Mouse (Mus musculus): ENCODE data around the gene Lipt1. TPM values are rescaled to one million over a fixed set of nuclear protein-coding genes. Genes with fewer than 3 reads are reported as not detected.

The Lipt1 gene
- polyA plus RNA-seq (2015; fragmentation: Nextera tagmentation; extraction: Ambion mirVana), result 10.0 and 10.6 TPM in 2 replicates

DNA sequence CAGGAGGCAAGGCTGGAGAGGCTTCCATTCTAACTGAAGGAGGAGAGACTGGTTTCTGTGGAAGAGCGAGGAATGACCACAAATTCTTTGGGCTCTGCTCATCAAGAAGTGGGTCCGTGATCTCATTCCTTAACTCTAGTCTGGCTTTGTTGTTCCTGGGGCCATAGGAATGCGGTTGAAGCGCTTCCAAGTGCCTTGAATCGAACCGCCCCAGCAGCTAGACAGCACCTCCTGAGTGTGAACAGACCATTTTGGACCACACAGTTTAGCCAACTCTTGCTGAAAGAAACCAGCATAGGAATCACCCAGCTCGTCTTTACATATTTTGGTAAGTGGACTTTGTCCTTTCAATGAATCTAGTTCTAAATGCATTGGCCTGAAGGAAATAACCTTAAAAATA is at the start of gene Lipt1:
Lipt1 (plus strand) TSS at position 35 of the 400 bp plus-strand sequence.
- no peaks in the 10 kb centered on the region for H3K9me3 ChIP-seq (replicated peaks; ENCODE audit: low read length)
- whole genome bisulfite sequencing, result 8% methylated on average over 7 of the region's 7 CpGs
- H3K36me3 ChIP-seq (ENCODE audit: insufficient read depth, low read length), result peaks cover 12% of the 10 kb centered on the region
- H3K9ac ChIP-seq (ENCODE audit: low read depth, low read length), result peak within 1 kb of the TSS; percentile 54
- peak within 1 kb of the TSS; percentile 69 for H3K4me2 ChIP-seq (ENCODE audit: low read length)
- H3K27me3 ChIP-seq (ENCODE audit: insufficient read depth, low read length), result no peaks in the 10 kb centered on the region
- ATAC-seq (replicated peaks; ENCODE audit: low FRiP score, low read depth) (peak; percentile 50), DNase-seq (ENCODE audit: low spot score) (no peak)
- H3K27ac ChIP-seq, result peak within 1 kb of the TSS; percentile 85
- peak within 1 kb of the TSS; percentile 51 for H3K4me3 ChIP-seq (replicated peaks; ENCODE audit: low read depth, low read length)
- TF ChIP-seq CTCF (IDR thresholded peaks at IDR 0.05; ENCODE audit: low read depth), result no peak
- peaks cover 5% of the 10 kb centered on the region for H3K4me1 ChIP-seq (replicated peaks; ENCODE audit: insufficient read depth, low read length)

DNA sequence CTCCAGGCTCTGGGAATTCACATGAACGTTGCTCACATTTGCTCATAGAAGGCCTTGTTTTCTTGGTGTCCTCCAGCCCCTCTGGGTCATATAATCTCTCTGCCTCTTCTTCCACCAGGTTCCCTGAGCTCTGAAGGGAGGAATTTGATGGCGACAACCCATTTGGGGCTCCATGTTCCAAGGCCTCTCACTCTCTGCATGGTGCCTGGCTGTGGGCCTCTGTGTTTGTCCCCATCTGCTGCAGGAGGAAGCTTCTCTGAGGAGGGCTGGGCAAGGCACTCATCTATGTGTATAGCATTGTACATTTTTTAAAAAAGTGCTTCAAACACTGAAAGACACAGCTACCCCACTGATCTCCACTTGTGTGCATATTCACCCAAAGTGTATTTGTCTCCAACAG is 39.9 kb upstream of the Lipt1 start:
- Histone ChIP-seq H3K9ac (ENCODE audit: low read depth, low read length) (no peak overlapping the region), H3K36me3 (ENCODE audit: insufficient read depth, low read length) (no peaks in the 10 kb centered on the region), H3K27ac (no peak overlapping the region), H3K4me1 (replicated peaks; ENCODE audit: insufficient read depth, low read length) (no peaks in the 10 kb centered on the region), H3K4me3 (replicated peaks; ENCODE audit: low read depth, low read length) (no peak overlapping the region), H3K27me3 (ENCODE audit: insufficient read depth, low read length) (no peaks in the 10 kb centered on the region), H3K4me2 (ENCODE audit: low read length) (no peak overlapping the region), H3K9me3 (replicated peaks; ENCODE audit: low read length) (no peaks in the 10 kb centered on the region)
- WGBS, result 48% methylated on average over 2 of the region's 2 CpGs
- no peak for ATAC-seq (replicated peaks; ENCODE audit: low FRiP score, low read depth)
- no peak for TF ChIP-seq CTCF (IDR thresholded peaks at IDR 0.05; ENCODE audit: low read depth)
- no peak for DNase-seq (ENCODE audit: low spot score)

- H3K27me3 ChIP-seq (ENCODE audit: insufficient read depth, low read length), result no peaks in the 10 kb centered on the region
- 77% methylated on average over 8 of the region's 8 CpGs for WGBS
- no peaks in the 10 kb centered on the region for H3K9me3 ChIP-seq (replicated peaks; ENCODE audit: low read length)
- H3K27ac ChIP-seq, result no peak overlapping the region
- no peak overlapping the region for H3K4me2 ChIP-seq (ENCODE audit: low read length)
- TF ChIP-seq CTCF (IDR thresholded peaks at IDR 0.05; ENCODE audit: low read depth), result no peak
- no peak overlapping the region for H3K9ac ChIP-seq (ENCODE audit: low read depth, low read length)
- H3K4me3 ChIP-seq (replicated peaks; ENCODE audit: low read depth, low read length), result no peak overlapping the region
- H3K4me1 ChIP-seq (replicated peaks; ENCODE audit: insufficient read depth, low read length), result no peaks in the 10 kb centered on the region
- no peaks in the 10 kb centered on the region for H3K36me3 ChIP-seq (ENCODE audit: insufficient read depth, low read length)
- DNase-seq (ENCODE audit: low spot score) (no peak), ATAC-seq (replicated peaks; ENCODE audit: low FRiP score, low read depth) (no peak)
These were observed 24.7 kb upstream of the Lipt1 start for GRCm38 (mm10) chr1:37846878-37847277.

DNA sequence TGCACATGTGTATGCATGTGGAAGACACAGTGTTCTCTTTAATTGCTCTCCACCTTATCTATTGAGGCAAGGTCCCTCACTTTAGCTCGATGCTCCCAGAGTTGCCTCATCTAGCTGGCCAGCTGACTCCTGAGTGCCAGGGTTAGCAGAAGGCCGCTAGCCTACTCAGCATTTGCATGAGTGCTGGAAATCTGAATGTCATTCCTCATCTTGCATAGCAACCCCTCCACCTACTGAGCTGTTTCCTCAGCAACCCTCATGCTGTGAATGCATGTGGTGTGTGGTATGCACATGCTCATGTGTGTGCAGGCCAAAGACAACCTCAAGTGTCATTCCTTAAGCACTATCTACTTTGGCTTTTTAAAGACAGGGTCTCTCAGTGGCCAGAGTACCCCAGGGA is 20.8 kb upstream of the Lipt1 start:
- 84% methylated on average over 2 of the region's 2 CpGs for WGBS

DNA sequence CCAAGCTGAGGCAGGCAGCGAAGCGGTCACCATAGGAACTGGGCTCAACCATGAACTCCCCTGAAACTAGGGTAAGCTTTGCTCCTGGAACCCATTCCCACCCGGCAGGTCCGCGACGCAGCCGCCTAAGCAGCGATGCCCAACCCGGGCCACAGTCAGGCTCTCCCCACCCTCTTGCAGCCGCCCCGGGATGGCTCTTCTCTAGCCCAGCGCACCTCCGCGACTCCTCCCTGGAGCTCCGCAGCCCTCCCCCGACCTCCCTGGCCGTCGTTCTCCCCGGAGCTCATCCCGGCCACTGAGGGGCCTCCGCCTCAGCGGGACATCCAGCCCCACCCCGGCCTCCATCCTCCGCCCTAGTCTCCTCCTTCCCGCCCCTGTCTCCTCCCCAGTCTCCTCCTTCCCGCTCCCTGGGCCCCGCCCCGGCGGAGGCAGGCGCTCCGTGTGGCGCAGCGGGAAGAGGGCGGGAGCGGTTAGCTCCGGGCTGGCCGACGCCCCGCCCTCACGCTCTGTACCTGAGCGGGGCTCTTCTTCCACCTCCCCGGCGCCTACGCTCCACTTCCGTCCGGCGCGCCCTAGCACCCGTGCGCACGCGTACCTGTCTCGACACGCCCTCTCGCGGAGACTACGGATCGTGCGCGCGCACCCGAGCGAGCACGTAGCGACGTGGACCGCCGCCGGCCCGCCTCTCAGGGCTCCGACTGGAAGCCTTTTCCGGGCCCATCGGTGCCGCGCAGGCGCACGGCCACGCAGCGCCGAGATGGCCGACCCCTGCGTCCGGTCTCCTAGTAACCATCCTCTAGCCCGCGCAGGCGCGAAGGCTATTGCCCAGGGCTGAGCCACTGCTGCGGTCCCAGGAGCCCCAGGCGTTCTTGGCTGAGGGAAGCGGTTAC is 6.8 kb upstream of the Lipt1 start:
- peak; percentile 65 for TF ChIP-seq CTCF (IDR thresholded peaks at IDR 0.05; ENCODE audit: low read depth)
- Histone ChIP-seq H3K4me2 (ENCODE audit: low read length) (peak overlapping the region; percentile 79), H3K27me3 (ENCODE audit: insufficient read depth, low read length) (no peaks in the 10 kb centered on the region), H3K9me3 (replicated peaks; ENCODE audit: low read length) (no peaks in the 10 kb centered on the region), H3K36me3 (ENCODE audit: insufficient read depth, low read length) (no peaks in the 10 kb centered on the region), H3K27ac (peak overlapping the region; percentile 89), H3K4me1 (replicated peaks; ENCODE audit: insufficient read depth, low read length) (no peaks in the 10 kb centered on the region), H3K9ac (ENCODE audit: low read depth, low read length) (peak overlapping the region; percentile 61), H3K4me3 (replicated peaks; ENCODE audit: low read depth, low read length) (peak overlapping the region; percentile 59)
- DNase-seq (ENCODE audit: low spot score) (peak; percentile 99), ATAC-seq (replicated peaks; ENCODE audit: low FRiP score, low read depth) (peak; percentile 99)
- under 1% methylated on average over 90 of the region's 90 CpGs for WGBS

More for the DNA sequence above, 20.8 kb upstream of the Lipt1 start:
- ATAC-seq (replicated peaks; ENCODE audit: low FRiP score, low read depth) (no peak), DNase-seq (ENCODE audit: low spot score) (no peak)
- Histone ChIP-seq H3K4me3 (replicated peaks; ENCODE audit: low read depth, low read length) (no peak overlapping the region), H3K4me1 (replicated peaks; ENCODE audit: insufficient read depth, low read length) (no peaks in the 10 kb centered on the region), H3K9ac (ENCODE audit: low read depth, low read length) (no peak overlapping the region), H3K27ac (no peak overlapping the region), H3K27me3 (ENCODE audit: insufficient read depth, low read length) (no peaks in the 10 kb centered on the region), H3K36me3 (ENCODE audit: insufficient read depth, low read length) (no peaks in the 10 kb centered on the region), H3K4me2 (ENCODE audit: low read length) (no peak overlapping the region), H3K9me3 (replicated peaks; ENCODE audit: low read length) (no peaks in the 10 kb centered on the region)
- no peak for TF ChIP-seq CTCF (IDR thresholded peaks at IDR 0.05; ENCODE audit: low read depth)

DNA sequence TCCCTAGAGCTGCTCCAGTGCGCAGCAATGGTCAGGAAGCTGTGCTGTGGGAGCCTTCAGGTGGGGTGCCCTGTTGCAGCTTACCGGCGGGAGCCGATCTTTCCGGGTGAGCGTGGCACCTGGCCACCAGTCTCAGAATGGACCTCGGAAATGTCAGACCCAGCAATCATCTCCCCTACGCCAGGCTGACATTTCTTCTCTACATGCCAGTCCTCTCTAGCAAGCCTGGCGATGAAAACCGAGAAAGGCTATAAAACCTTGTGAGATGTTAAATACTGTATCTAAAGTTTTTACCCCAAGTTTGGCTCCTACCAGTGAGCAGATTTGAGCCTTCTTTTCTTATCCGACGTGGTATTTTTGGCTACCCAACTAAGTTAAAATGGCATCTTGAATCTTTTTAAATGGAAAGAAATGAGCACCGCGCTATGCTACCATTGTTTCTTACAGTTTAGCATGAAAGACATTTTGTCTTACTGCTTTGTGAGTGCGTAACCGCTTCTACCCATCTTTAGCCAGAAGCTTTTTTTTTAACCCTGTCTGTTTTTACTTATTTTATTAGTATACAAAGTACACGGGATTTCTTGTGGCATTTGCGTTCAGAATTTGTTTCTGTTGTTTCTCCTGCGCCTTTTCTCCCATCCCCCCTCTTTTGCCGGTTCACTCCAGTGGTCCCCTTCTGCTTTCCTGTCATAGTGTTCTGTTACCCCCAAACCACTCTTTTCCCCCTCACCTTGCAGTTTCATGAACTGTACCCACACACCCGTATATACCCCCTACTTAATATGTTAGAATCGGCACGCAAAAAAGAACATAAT is 5.9 kb upstream of the Lipt1 start:
- ATAC-seq (replicated peaks; ENCODE audit: low FRiP score, low read depth), result no peak
- H3K9me3 ChIP-seq (replicated peaks; ENCODE audit: low read length), result no peaks in the 10 kb centered on the region
- no peaks in the 10 kb centered on the region for H3K36me3 ChIP-seq (ENCODE audit: insufficient read depth, low read length)
- peak overlapping the region; percentile 59 for H3K4me3 ChIP-seq (replicated peaks; ENCODE audit: low read depth, low read length)
- TF ChIP-seq CTCF (IDR thresholded peaks at IDR 0.05; ENCODE audit: low read depth), result no peak
- H3K27ac ChIP-seq, result peak overlapping the region; percentile 89
- H3K27me3 ChIP-seq (ENCODE audit: insufficient read depth, low read length), result no peaks in the 10 kb centered on the region
- 10% methylated on average over 23 of the region's 23 CpGs for WGBS
- H3K9ac ChIP-seq (ENCODE audit: low read depth, low read length), result peak overlapping the region; percentile 61
- H3K4me1 ChIP-seq (replicated peaks; ENCODE audit: insufficient read depth, low read length), result no peaks in the 10 kb centered on the region
- H3K4me2 ChIP-seq (ENCODE audit: low read length), result peak overlapping the region; percentile 79
- DNase-seq (ENCODE audit: low spot score), result peak; percentile 40

All from kidney, postnatal 0 days (tissue).